Mouse (Mus musculus) heart, embryonic 16.5 days (tissue): Measurements from ENCODE around the gene Gm20388. TPM values are rescaled to one million over a fixed set of nuclear protein-coding genes. Genes with fewer than 3 reads are reported as not detected.
A peak's percentile ranks its signal among the peaks of the same experiment; 100 is the strongest.

Experiments used
- ATAC-seq: fragments of 200-750 bp; cut with Nextera tagmentation; replicated peaks from 2 replicates; pipeline ENCODE4 v1.8.0; 2017; ENCODE audit warnings: moderate number of reproducible peaks; ENCODE audit not compliant: insufficient read depth, low FRiP score; ENCODE audit errors: extremely low read depth
- H3K27ac ChIP-seq: fragments of 300-500 bp; sonication (generic); 2 replicates; pipeline ENCODE4 v1.5.1; 2014; ENCODE audit warnings: mild to moderate bottlenecking, low read length, control low read depth, moderate library complexity
- H3K27me3 ChIP-seq: fragments of 300-500 bp; sonication (generic); 2 replicates; pipeline ENCODE4 v1.6.1; 2014; ENCODE audit warnings: low read length, mixed read lengths; ENCODE audit not compliant: control insufficient read depth, insufficient read depth
- H3K36me3 ChIP-seq: fragments of 300-500 bp; sonication (generic); 2 replicates; pipeline ENCODE4 v1.6.1; 2014; ENCODE audit not compliant: control insufficient read depth, insufficient read depth
- H3K4me1 ChIP-seq: fragments of 300-500 bp; sonication (generic); 2 replicates; pipeline ENCODE4 v1.6.1; 2014; ENCODE audit warnings: low read length, mixed read lengths; ENCODE audit not compliant: control insufficient read depth, insufficient read depth
- H3K4me2 ChIP-seq: fragments of 300-500 bp; sonication (generic); 2 replicates; pipeline ENCODE4 v1.6.1; 2014; ENCODE audit warnings: low read depth, mild to moderate bottlenecking, control low read depth, low read length
- H3K4me3 ChIP-seq: fragments of 300-500 bp; sonication (generic); 2 replicates; pipeline ENCODE4 v1.5.1; 2014; ENCODE audit warnings: mild to moderate bottlenecking, control low read depth, low read length
- H3K9ac ChIP-seq: fragments of 300-500 bp; sonication (generic); 2 replicates; pipeline ENCODE4 v1.6.1; 2014; ENCODE audit warnings: low read length, control low read depth
- H3K9me3 ChIP-seq: fragments of 300-500 bp; sonication (generic); replicated peaks from 2 replicates; pipeline ENCODE4 v1.6.1; 2016; ENCODE audit warnings: low read length; ENCODE audit not compliant: control insufficient read depth
- WGBS: fragments of 180-500 bp; shearing (Covaris S2); extraction: QIAGEN DNeasy Blood & Tissue Kit; methylation state at CpG from one replicate; pipeline ENCODE4 v1.1.7; 2014; 5-methylcytosine and 5-hydroxymethylcytosine counted together
- polyA plus RNA-seq: library from polyadenylated mRNA; unstranded; fragments of >200 nt; fragmentation: Nextera tagmentation; extraction: Ambion mirVana; gene quantifications from 2 replicates; pipeline ENCODE4 v1.2.1, GENCODE M21; 2015

Gene Gm20388
- polyA plus RNA-seq, 1 experiment from 2014 or later = 4.5 TPM

DNA sequence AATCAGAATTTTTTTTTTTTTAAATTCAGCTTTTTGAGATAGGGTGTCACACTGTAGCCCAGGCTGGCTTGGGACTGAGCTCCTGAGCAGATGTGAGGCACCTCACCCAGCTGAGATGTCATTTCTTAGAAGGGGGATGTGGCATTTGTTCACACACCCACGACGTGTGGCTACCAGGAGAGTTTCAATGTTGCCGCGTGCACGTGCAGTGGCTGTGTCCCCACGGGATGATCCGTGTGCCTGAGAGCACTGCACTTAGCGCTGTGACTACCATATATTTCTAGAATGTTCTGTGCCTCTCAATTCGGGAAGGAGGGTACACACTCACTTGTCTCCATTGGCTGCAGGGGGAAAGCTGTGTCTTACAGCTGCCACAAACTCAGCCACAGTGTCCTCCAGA, 2525.5 kb downstream of the Gm20388 start:
- peaks cover 19% of the 10 kb centered on the region for H3K36me3 ChIP-seq
- no peak for ATAC-seq

GRCm38 (mm10) chr8:122436586-122437125, 2526.0 kb downstream of the Gm20388 start:
- peaks cover 13% of the 10 kb centered on the region for H3K4me1 ChIP-seq
- peaks cover 19% of the 10 kb centered on the region for H3K36me3 ChIP-seq
- 73% methylated on average over 20 of the region's 20 CpGs for WGBS
- no peak overlapping the region for H3K4me2 ChIP-seq
- ATAC-seq = no peak
- no peak overlapping the region for H3K4me3 ChIP-seq
- H3K27ac ChIP-seq = no peak overlapping the region
- no peaks in the 10 kb centered on the region for H3K27me3 ChIP-seq
- H3K9me3 ChIP-seq = peaks cover 3% of the 10 kb centered on the region
- H3K9ac ChIP-seq = no peak overlapping the region; the same call in 1 of the 2 replicates

More for the DNA sequence above, 2525.5 kb downstream of the Gm20388 start:
- no peak overlapping the region for H3K9ac ChIP-seq
- H3K4me3 ChIP-seq = no peak overlapping the region
- no peak overlapping the region for H3K27ac ChIP-seq
- no peaks in the 10 kb centered on the region for H3K27me3 ChIP-seq
- 88% methylated on average over 9 of the region's 9 CpGs for WGBS
- H3K9me3 ChIP-seq = peaks cover 3% of the 10 kb centered on the region
- peaks cover 18% of the 10 kb centered on the region for H3K4me1 ChIP-seq
- H3K4me2 ChIP-seq = no peak overlapping the region

DNA sequence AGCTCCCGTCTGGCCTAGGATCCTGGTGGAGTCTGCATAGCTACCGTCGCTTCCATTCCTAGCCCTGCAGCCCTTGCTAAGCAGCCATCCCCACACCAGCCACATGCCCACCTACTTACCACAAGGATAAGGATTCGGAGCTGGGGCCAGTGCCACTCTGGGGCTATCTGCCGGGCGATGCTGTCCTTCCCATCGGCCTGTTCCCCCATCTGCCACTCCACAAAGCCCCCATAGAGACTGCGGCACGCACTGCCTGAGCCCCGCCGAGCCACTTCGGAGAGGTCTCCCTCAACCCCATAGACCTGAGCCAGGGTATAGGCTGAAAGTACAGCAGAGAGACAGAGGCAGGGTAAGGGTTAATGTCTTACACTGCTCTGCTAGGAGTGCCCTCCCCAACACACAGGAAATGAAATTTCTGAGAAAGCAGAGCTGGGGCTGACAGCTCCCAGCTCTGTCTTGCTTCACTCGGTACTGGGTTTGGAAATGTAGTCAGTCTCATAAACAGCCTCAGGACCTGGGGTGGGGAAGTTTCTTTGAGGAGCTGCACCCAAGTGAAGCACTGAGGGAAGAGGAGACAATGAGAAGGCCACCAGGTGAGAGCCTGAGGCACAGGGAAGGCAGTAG, 2527.2 kb downstream of the Gm20388 start:
- WGBS = 86% methylated on average over 13 of the region's 13 CpGs
- Histone ChIP-seq H3K27me3 (no peaks in the 10 kb centered on the region), H3K36me3 (peaks cover 19% of the 10 kb centered on the region), H3K9ac (peak overlapping the region; percentile 38), H3K9me3 (peaks cover 3% of the 10 kb centered on the region), H3K27ac (peak overlapping the region; percentile 59), H3K4me1 (peaks cover 13% of the 10 kb centered on the region), H3K4me2 (peak overlapping the region; percentile 46), H3K4me3 (peak overlapping the region; percentile 18; the same call in 1 of the 2 replicates)
- no peak for ATAC-seq

GRCm38 (mm10) chr8:122439336-122439735, 2528.7 kb downstream of the Gm20388 start:
- peaks cover 3% of the 10 kb centered on the region for H3K9me3 ChIP-seq
- H3K9ac ChIP-seq = no peak overlapping the region
- peaks cover 19% of the 10 kb centered on the region for H3K36me3 ChIP-seq
- H3K27ac ChIP-seq = no peak overlapping the region
- peaks cover 11% of the 10 kb centered on the region for H3K4me1 ChIP-seq
- WGBS = 93% methylated on average over 16 of the region's 16 CpGs
- no peaks in the 10 kb centered on the region for H3K27me3 ChIP-seq
- no peak overlapping the region for H3K4me2 ChIP-seq
- ATAC-seq = no peak
- no peak overlapping the region for H3K4me3 ChIP-seq

DNA sequence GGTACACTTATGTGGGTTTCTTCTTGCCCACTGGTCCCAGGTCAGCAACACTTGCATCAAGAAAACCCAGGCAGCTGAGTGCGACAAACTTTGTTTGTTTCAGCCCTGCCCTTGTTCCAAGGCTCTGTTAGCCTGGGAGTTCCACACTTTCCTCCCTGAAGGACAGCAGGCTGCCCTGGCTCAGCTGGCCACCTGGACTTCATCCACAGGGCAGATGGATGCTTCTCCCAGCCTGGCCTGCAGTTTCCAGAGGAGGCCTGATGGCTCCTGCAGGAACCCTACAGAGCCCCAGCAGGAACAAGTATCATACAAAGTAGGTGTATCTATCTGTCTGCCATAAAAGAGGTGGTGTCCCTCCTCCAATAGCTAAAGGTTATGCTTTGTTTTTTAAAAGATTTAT, 2530.7 kb downstream of the Gm20388 start:
- Histone ChIP-seq H3K9me3 (no peaks in the 10 kb centered on the region), H3K36me3 (peaks cover 7% of the 10 kb centered on the region; the same call in 1 of the 2 replicates), H3K27me3 (no peaks in the 10 kb centered on the region), H3K4me1 (peaks cover 26% of the 10 kb centered on the region), H3K27ac (no peak overlapping the region), H3K9ac (no peak overlapping the region), H3K4me3 (no peak overlapping the region), H3K4me2 (no peak overlapping the region)
- WGBS = 90% methylated on average over 1 of the region's 1 CpGs
- ATAC-seq = no peak

- peak overlapping the region; percentile 88 for H3K4me3 ChIP-seq
- H3K9me3 ChIP-seq = no peaks in the 10 kb centered on the region
- H3K4me2 ChIP-seq = peak overlapping the region; percentile 100
- H3K4me1 ChIP-seq = peaks cover 26% of the 10 kb centered on the region
- ATAC-seq = no peak
- no peaks in the 10 kb centered on the region for H3K27me3 ChIP-seq
- peak overlapping the region; percentile 85 for H3K9ac ChIP-seq
- peaks cover 2% of the 10 kb centered on the region; the same call in 1 of the 2 replicates for H3K36me3 ChIP-seq
- peak overlapping the region; percentile 70; the same call in 1 of the 2 replicates for H3K27ac ChIP-seq
- WGBS = 30% methylated on average over 7 of the region's 7 CpGs
Observed at GRCm38 (mm10) chr8:122442356-122442755, 2531.7 kb downstream of the Gm20388 start.

DNA sequence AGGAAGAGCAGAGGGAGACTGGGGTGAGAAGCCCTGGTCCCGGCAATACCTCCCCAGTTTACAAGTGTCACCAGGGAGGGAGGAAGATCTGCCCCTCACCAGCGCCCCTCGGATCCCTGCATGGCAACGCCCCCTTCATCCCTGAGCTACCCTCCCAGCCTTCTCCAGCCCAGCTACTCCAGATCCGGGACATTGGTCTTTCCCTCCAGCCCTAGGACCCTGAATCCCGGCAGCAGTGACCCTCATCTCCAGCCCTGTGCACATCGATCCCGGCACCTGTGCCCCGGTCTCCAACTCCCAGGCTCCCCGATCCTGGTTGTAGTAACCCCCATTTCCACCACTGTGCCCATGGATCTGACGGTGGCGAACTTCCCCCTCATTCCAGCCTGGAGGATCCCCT, 2532.1 kb downstream of the Gm20388 start:
- ATAC-seq = 0 out of 2 replicates have a peak, but pooled peaks have one; percentile 0
- H3K9me3 ChIP-seq = no peaks in the 10 kb centered on the region

GRCm38 (mm10) chr8:122443262-122444006, 2532.8 kb downstream of the Gm20388 start, which contains the start of gene Mvd:
Mvd (minus strand) TSS chr8:122443422.
- peak within 1 kb of the TSS; percentile 100 for H3K4me2 ChIP-seq
- no peaks in the 10 kb centered on the region for H3K9me3 ChIP-seq
- H3K4me1 ChIP-seq = peaks cover 23% of the 10 kb centered on the region
- H3K27ac ChIP-seq = peak within 1 kb of the TSS; percentile 93
- under 1% methylated on average over 47 of the region's 47 CpGs for WGBS
- peak within 1 kb of the TSS; percentile 88 for H3K4me3 ChIP-seq
- H3K9ac ChIP-seq = peak within 1 kb of the TSS; percentile 85
- no peaks in the 10 kb centered on the region for H3K27me3 ChIP-seq
- peak; percentile 94 for ATAC-seq
- no peaks in the 10 kb centered on the region; the same call in 1 of the 2 replicates for H3K36me3 ChIP-seq

More for the DNA sequence above, 2532.1 kb downstream of the Gm20388 start:
- Histone ChIP-seq H3K9ac (peak overlapping the region; percentile 85), H3K4me3 (peak overlapping the region; percentile 88), H3K27ac (peak overlapping the region; percentile 70), H3K27me3 (no peaks in the 10 kb centered on the region), H3K4me2 (peak overlapping the region; percentile 100), H3K36me3 (no peaks in the 10 kb centered on the region; the same call in 1 of the 2 replicates), H3K4me1 (peaks cover 26% of the 10 kb centered on the region)
- 3% methylated on average over 12 of the region's 12 CpGs for WGBS
